Mouse (Mus musculus) thymus, postnatal 10 days (tissue): Measurements from ENCODE around the gene 4931414P19Rik.

Experiments
- DNase-seq, 2 experiments: peaks; one replicate each; pipeline ENCODE4 v3.0.0; 2021; ENCODE audit warnings: low spot score in 2 of 2

4931414P19Rik gene

DNA sequence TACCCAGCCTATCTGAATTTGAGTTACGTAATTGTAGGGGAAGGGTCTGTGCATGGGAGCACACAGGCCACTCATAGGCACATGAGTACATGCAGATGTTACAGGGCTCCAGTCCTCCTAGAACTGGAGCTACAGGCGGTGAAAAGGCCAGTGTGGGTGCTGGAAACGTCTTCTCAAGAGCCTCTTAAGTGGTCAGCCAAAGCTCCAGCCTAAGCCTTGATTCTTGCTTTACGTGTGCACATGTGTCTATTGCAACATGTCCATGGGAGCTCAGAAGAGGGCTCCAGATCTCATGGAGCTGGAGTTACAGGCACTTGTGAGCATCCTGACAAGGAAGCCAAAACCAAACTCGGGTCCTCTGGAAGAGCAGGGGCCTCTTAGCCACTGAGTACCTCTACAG lies 61.1 kb downstream of the 4931414P19Rik start:
- no peak for DNase-seq

DNA sequence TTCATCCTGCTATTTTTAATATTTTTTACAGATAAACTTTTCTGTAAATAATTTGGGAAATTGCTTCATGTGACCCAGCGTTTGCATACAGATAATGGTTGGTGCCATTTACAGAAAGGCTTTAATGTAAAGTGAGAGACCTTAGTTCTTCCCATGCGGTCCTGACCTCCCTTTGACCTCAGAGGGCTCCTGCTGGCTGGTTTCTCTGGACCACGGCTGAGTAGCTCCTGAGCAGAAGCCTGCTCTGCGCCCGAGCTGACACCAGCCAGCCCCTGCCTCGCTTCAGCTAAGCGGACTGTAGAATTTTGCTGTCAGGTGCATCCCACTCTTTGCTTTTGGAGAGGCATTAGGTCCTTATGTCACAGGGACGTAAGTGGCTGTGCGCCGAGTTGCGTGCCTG lies 65.0 kb downstream of the 4931414P19Rik start:
- DNase-seq: no peak

GRCm38 (mm10) chr14:54538580-54538979 lies 67.2 kb downstream of the 4931414P19Rik start:
- no peak for DNase-seq
